Mouse (Mus musculus) neural tube, embryonic 11.5 days (tissue): ENCODE measurements around the gene Yod1. TPM values are rescaled to one million over a fixed set of nuclear protein-coding genes. Genes with fewer than 3 reads are reported as not detected.

Experiments
- ATAC-seq: fragments of 200-750 bp; cut with Nextera tagmentation; 2 replicates; pipeline ENCODE4 v1.8.0; 2017; ENCODE audit warnings: moderate number of reproducible peaks, mild to moderate bottlenecking, moderate TSS enrichment, moderate library complexity; ENCODE audit not compliant: insufficient read depth, low FRiP score, low TSS enrichment
- DNase-seq: peaks from one replicate; pipeline ENCODE4 v3.0.0-alpha.2; 2015; ENCODE audit warnings: low spot score
- H3K27ac ChIP-seq: fragments of 300-500 bp; sonication (generic); 2 replicates; pipeline ENCODE4 v1.5.1; 2014; ENCODE audit warnings: low read depth, mild to moderate bottlenecking, low read length
- H3K27me3 ChIP-seq: fragments of 300-500 bp; sonication (generic); 2 replicates; pipeline ENCODE4 v1.6.1; 2014; ENCODE audit warnings: mild to moderate bottlenecking, low read length, mixed read lengths; ENCODE audit not compliant: control insufficient read depth, insufficient read depth
- H3K36me3 ChIP-seq: fragments of 300-500 bp; sonication (generic); 2 replicates; pipeline ENCODE4 v1.6.1; 2014; ENCODE audit warnings: mild to moderate bottlenecking, low read length, moderate library complexity, mixed read lengths; ENCODE audit not compliant: control insufficient read depth, insufficient read depth
- H3K4me1 ChIP-seq: fragments of 300-500 bp; sonication (generic); 2 replicates; pipeline ENCODE4 v1.6.1; 2014; ENCODE audit warnings: low read length, mixed read lengths; ENCODE audit not compliant: control insufficient read depth, insufficient read depth
- H3K4me2 ChIP-seq: fragments of 300-500 bp; sonication (generic); 2 replicates; pipeline ENCODE4 v1.6.1; 2014; ENCODE audit warnings: low read depth, mild to moderate bottlenecking, moderate library complexity
- H3K4me3 ChIP-seq: fragments of 300-500 bp; sonication (generic); 2 replicates; pipeline ENCODE4 v1.5.1; 2014; ENCODE audit warnings: low read depth, low read length
- H3K9ac ChIP-seq: fragments of 300-500 bp; sonication (generic); 2 replicates; pipeline ENCODE4 v1.6.1; 2014; ENCODE audit warnings: mild to moderate bottlenecking, low read length
- H3K9me3 ChIP-seq: fragments of 300-500 bp; sonication (generic); 2 replicates; pipeline ENCODE4 v1.6.1; 2016; ENCODE audit warnings: low read length; ENCODE audit not compliant: control insufficient read depth
- WGBS: fragments of 180-500 bp; shearing (Covaris S2); extraction: QIAGEN DNeasy Blood & Tissue Kit; methylation state at CpG from one replicate; pipeline ENCODE4 v1.1.7; 2014; 5-methylcytosine and 5-hydroxymethylcytosine counted together
- polyA plus RNA-seq: library from polyadenylated mRNA; unstranded; fragments of >200 nt; fragmentation: Nextera tagmentation; extraction: Ambion mirVana; gene quantifications from 2 replicates; pipeline ENCODE4 v1.2.1, GENCODE M21; 2014

Gene Yod1
- polyA plus RNA-seq, 1 experiment from 2014 or later, result 10.3 TPM

- DNase-seq (no peak), ATAC-seq (no peak)
- Histone ChIP-seq H3K9ac (no peak overlapping the region), H3K4me2 (no peak overlapping the region), H3K36me3 (no peaks in the 10 kb centered on the region), H3K27me3 (no peaks in the 10 kb centered on the region), H3K27ac (no peak overlapping the region), H3K4me3 (no peak overlapping the region), H3K9me3 (no peaks in the 10 kb centered on the region), H3K4me1 (no peaks in the 10 kb centered on the region)
- WGBS, result 88% methylated on average over 4 of the region's 4 CpGs
Observed at GRCm38 (mm10) chr1:130770487-130770886, 53.4 kb downstream of the Yod1 start.

- H3K27ac ChIP-seq, result no peak overlapping the region
- 76% methylated on average over 3 of the region's 3 CpGs for WGBS
- no peaks in the 10 kb centered on the region for H3K9me3 ChIP-seq
- H3K27me3 ChIP-seq, result no peaks in the 10 kb centered on the region
- H3K4me1 ChIP-seq, result no peaks in the 10 kb centered on the region
- no peak overlapping the region for H3K4me2 ChIP-seq
- no peak for ATAC-seq
- no peaks in the 10 kb centered on the region for H3K36me3 ChIP-seq
- no peak overlapping the region for H3K9ac ChIP-seq
- no peak for DNase-seq
- no peak overlapping the region for H3K4me3 ChIP-seq
Observed at GRCm38 (mm10) chr1:130770981-130771494, 53.9 kb downstream of the Yod1 start.

Other genes starting within 250 kb of the Yod1 start
- gene Zp3r, start 87.7 kb upstream of the Yod1 start, polyA plus RNA-seq, result not detected in 2 replicates
- not detected in 2 replicates for gene C4bp, start 55.7 kb upstream of the Yod1 start, polyA plus RNA-seq
- not detected in 2 replicates for gene Gm29427, start 1.5 kb upstream of the Yod1 start, polyA plus RNA-seq
- 7.3 and 9.3 TPM in 2 replicates for gene Pfkfb2, start 11.9 kb downstream of the Yod1 start, polyA plus RNA-seq
- gene AA986860, start 14.6 kb downstream of the Yod1 start, polyA plus RNA-seq, result 0.32 and 1.0 TPM in 2 replicates
- gene Fcamr, start 83.6 kb downstream of the Yod1 start, polyA plus RNA-seq, result 0.14 TPM in 1 of 2 replicates, not detected in the other
- not detected in 2 replicates for gene Pigr, start 109.4 kb downstream of the Yod1 start, polyA plus RNA-seq
- gene Fcmr, start 148.3 kb downstream of the Yod1 start, polyA plus RNA-seq, result not detected in 2 replicates
- not detected in 2 replicates for gene Il24, start 170.1 kb downstream of the Yod1 start, polyA plus RNA-seq
- not detected in 2 replicates for gene Il20, start 194.1 kb downstream of the Yod1 start, polyA plus RNA-seq
- 0.23 TPM in 1 of 2 replicates, not detected in the other for gene Il19, start 222.8 kb downstream of the Yod1 start, polyA plus RNA-seq